Mouse (Mus musculus): ENCODE measurements around the gene Fbxo44. TPM values are rescaled to one million over a fixed set of nuclear protein-coding genes. Genes with fewer than 3 reads are reported as not detected.
A peak's percentile ranks its signal among the peaks of the same experiment; 100 is the strongest.
"Not testable (repeated sequence)": the region's sequence is repeated elsewhere in the genome, so short reads cannot be mapped to it uniquely, and the experiment has no call there.

Gene Fbxo44
- polyA plus RNA-seq (2016; fragmentation: Nextera tagmentation; extraction: Ambion mirVana): 48.0 and 86.5 TPM in 2 replicates

DNA sequence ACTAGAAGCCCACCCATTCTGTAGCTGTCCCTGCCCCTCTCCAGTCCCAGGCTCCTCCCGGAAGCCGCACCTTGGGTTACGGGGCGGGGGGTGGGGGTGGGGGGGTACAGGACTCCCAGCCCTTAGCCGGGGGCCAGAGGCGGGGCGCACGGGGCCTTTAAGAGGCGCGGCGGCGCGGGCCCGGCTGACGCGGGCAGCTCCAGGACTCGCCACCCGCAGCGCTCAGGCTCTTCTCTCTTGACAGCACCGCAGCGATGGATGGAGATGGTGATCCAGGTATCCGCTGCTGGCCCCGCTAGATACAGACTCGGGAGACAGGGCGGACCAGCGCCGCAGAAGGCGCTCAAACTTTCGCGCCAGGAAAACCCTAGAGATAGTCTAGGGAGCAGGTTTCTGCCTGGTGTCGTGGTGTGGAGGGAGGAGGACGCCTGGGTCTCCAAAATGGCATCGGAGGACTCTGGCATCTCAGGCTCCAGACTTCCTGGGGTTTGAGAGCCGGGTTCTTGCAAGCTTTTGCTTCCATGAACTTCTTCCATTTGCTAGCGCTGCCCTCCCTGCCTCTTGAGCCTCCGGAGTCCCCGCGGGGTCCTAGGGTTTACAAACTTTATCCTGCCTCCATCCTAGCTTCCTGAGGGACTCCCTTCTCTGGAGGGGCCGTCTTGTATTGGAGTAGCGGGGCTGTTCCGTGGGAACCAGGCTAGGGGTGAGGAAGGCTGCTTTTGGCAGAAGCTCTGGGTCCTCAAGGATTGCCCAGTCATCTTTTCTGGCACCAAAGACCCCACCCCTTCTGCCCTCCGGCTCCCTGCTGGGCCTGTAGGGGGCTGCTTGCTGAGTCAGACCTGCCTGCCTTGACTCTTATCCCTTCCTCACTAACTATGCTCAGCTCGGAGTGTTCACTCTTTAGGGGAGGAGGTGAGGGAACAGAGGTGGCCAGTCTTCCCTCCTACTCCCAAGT lies at the start of gene Fbxo44, which contains the start of gene Fbxo2:
Gene Fbxo44, minus strand, starts transcription at position 47 of the 955 bp plus-strand sequence.
Gene Fbxo2, plus strand, starts transcription at position 186 of the 955 bp plus-strand sequence.
- Histone ChIP-seq H3K36me3 (peaks cover 29% of the 10 kb centered on the region), H3K4me1 (replicated peaks) (peaks cover 70% of the 10 kb centered on the region), H3K9me3 (no peaks in the 10 kb centered on the region), H3K27ac (peak within 1 kb of the TSS; percentile 95), H3K4me3 (peak within 1 kb of the TSS; percentile 81), H3K27me3 (ENCODE audit: insufficient read depth, poor library complexity, severe bottlenecking) (peaks cover 64% of the 10 kb centered on the region)
- under 1% methylated on average over 43 of the region's 43 CpGs for WGBS
- peak; percentile 31 for DNase-seq (ENCODE audit: low spot score)

DNA sequence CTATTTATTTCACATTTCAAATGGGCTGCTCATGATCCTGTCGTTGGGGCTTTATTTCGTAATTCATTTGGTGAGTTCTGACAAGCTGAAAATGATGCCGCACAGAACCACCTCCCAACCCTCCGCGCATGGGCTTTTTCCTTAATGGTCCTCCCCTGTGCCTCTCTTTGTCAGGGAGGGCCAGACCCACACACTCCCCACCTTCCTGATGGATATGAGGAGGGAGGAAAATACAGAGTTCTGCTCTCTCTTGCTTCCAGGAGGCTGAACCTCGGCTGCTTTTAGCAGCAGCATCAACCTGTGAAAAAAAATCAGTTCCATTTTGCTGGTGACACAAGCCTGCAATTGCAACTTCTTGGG lies 44.6 kb upstream of the Fbxo44 start:
- Histone ChIP-seq H3K4me3 (no peak overlapping the region), H3K4me1 (replicated peaks) (peaks cover 25% of the 10 kb centered on the region), H3K9me3 (no peaks in the 10 kb centered on the region), H3K27me3 (ENCODE audit: insufficient read depth, poor library complexity, severe bottlenecking) (peaks cover 6% of the 10 kb centered on the region), H3K27ac (no peak overlapping the region), H3K36me3 (no peaks in the 10 kb centered on the region)
- WGBS: 70% methylated on average over 6 of the region's 6 CpGs
- DNase-seq (ENCODE audit: low spot score): no peak

DNA sequence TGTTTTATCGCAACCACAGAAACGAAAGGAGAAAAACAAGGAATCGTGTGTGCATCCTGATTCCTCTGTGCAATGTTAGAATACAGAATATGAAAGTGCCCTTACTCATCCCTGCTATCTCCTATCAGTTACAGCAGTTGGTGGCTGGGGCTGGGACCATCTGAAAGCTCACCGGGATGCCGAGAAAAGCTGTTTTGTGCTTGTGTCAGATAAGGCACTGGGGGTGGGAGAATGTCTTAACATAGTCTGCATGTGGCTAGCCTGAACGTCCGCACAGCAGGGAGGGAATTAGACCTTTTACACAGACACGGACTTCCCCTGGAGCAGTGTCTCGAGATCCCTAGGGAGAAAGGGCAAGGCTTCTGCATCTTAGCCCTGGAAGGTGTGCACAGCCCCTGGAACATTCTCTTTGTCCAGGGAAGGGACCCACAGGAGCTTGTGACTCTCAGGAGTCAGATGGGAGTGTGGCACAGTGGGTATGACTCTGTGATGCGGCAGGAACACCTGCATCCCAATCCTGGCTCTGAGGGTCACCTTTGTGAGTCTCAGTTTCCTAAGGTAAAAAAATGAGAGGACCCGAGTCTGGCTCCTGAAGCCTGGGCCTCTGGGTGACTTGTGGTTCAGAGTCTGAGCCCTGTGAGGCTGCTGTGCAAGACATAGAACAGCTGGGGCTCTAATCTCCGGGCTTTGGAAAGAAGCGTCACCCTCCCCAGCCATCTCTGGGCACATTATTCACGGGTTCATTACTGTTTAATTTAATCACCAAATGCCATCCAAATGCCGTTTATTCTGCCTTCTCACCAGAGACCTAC lies 44.0 kb upstream of the Fbxo44 start:
- Histone ChIP-seq H3K4me1 (replicated peaks) (peaks cover 26% of the 10 kb centered on the region), H3K9me3 (no peaks in the 10 kb centered on the region), H3K4me3 (no peak overlapping the region), H3K36me3 (no peaks in the 10 kb centered on the region), H3K27ac (0 out of 2 replicates have a peak overlapping the region, but pooled peaks have one; percentile 23), H3K27me3 (ENCODE audit: insufficient read depth, poor library complexity, severe bottlenecking) (peaks cover 11% of the 10 kb centered on the region)
- 61% methylated on average over 15 of the region's 15 CpGs for WGBS
- DNase-seq (ENCODE audit: low spot score): no peak

- no peaks in the 10 kb centered on the region for H3K9me3 ChIP-seq
- no peak overlapping the region for H3K4me3 ChIP-seq
- H3K27me3 ChIP-seq (ENCODE audit: insufficient read depth, poor library complexity, severe bottlenecking): peaks cover 18% of the 10 kb centered on the region
- no peak for DNase-seq (ENCODE audit: low spot score)
- no peak overlapping the region for H3K27ac ChIP-seq
- H3K4me1 ChIP-seq (replicated peaks): peaks cover 30% of the 10 kb centered on the region
- H3K36me3 ChIP-seq: no peaks in the 10 kb centered on the region
- 95% methylated on average over 2 of the region's 2 CpGs for WGBS
Measured at GRCm38 (mm10) chr4:148203557-148203956, 43.3 kb upstream of the Fbxo44 start.

DNA sequence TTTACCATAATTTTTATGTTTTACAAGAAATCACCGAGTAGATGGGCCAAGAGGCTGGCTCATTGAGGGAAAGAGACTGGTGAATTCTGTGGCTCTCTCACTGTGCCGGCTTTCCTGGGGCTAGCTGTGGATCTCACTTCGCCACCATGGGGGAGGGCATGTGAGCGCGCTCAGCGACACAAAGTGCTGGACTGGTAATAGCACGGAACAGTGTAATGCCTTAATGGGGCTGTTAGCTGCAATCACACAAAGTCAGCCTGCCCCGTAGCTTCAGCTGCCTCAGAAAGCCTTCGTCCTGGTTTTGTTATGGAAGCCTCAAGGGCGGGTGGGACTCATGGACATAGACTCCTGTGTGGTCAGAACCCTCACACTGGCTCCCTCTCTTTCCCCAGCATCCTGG lies 38.4 kb upstream of the Fbxo44 start:
- H3K27ac ChIP-seq: 0 out of 2 replicates have a peak overlapping the region, but pooled peaks have one; percentile 40
- no peak overlapping the region for H3K4me3 ChIP-seq
- DNase-seq (ENCODE audit: low spot score): no peak
- 49% methylated on average over 10 of the region's 10 CpGs for WGBS
- no peaks in the 10 kb centered on the region for H3K9me3 ChIP-seq
- H3K36me3 ChIP-seq: no peaks in the 10 kb centered on the region
- H3K27me3 ChIP-seq (ENCODE audit: insufficient read depth, poor library complexity, severe bottlenecking): peaks cover 31% of the 10 kb centered on the region
- 0 out of 2 replicates have a peak, but pooled peaks cover 14% of the 10 kb centered on the region for H3K4me1 ChIP-seq (replicated peaks)

GRCm38 (mm10) chr4:148194400-148194799 lies 34.1 kb upstream of the Fbxo44 start:
- Histone ChIP-seq H3K4me3 (no peak overlapping the region), H3K27ac (no peak overlapping the region), H3K36me3 (no peaks in the 10 kb centered on the region), H3K9me3 (no peaks in the 10 kb centered on the region), H3K4me1 (replicated peaks) (peaks cover 14% of the 10 kb centered on the region), H3K27me3 (ENCODE audit: insufficient read depth, poor library complexity, severe bottlenecking) (peaks cover 22% of the 10 kb centered on the region)
- no peak for DNase-seq (ENCODE audit: low spot score)

GRCm38 (mm10) chr4:148192707-148193245 lies 32.5 kb upstream of the Fbxo44 start:
- Histone ChIP-seq H3K36me3 (no peaks in the 10 kb centered on the region), H3K4me3 (0 out of 2 replicates have a peak overlapping the region, but pooled peaks have one; percentile 6), H3K4me1 (replicated peaks) (peaks cover 6% of the 10 kb centered on the region), H3K27me3 (ENCODE audit: insufficient read depth, poor library complexity, severe bottlenecking) (peaks cover 10% of the 10 kb centered on the region), H3K9me3 (no peaks in the 10 kb centered on the region), H3K27ac (no peak overlapping the region)
- 35% methylated on average over 11 of the region's 11 CpGs for WGBS
- no peak for DNase-seq (ENCODE audit: low spot score)

DNA sequence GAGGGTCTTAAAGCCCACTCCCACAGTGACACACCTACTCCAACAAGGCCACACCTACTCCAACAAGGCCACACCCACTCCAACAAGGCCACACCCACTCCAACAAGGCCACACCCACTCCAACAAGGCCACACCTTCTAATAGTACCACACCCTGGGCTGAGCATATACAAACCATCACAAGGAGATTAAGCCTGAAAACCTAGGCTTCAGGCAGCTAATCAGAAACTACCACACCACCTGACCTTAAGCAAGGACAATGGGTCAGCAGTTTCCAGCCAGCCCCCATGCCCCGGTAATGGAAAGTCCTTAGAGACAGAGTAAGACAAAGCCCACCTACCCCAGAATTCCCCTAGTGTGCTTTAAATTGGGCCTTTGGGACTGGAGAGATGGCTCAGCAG lies 28.5 kb upstream of the Fbxo44 start:
- 84% methylated on average over 1 of the region's 1 CpGs for WGBS
- H3K9me3 ChIP-seq; DNase-seq (ENCODE audit: low spot score): not testable (repeated sequence)

GRCm38 (mm10) chr4:148185819-148186218 lies 25.5 kb upstream of the Fbxo44 start:
- Histone ChIP-seq H3K9me3 (no peaks in the 10 kb centered on the region), H3K4me3 (no peak overlapping the region), H3K36me3 (no peaks in the 10 kb centered on the region), H3K27ac (no peak overlapping the region), H3K27me3 (ENCODE audit: insufficient read depth, poor library complexity, severe bottlenecking) (peaks cover 8% of the 10 kb centered on the region), H3K4me1 (replicated peaks) (peaks cover 15% of the 10 kb centered on the region)
- no peak for DNase-seq (ENCODE audit: low spot score)
- WGBS: 71% methylated on average over 4 of the region's 4 CpGs

More for the DNA sequence above, 28.5 kb upstream of the Fbxo44 start:
- peaks cover 15% of the 10 kb centered on the region for H3K4me1 ChIP-seq (replicated peaks)
- not testable (repeated sequence) for H3K27me3 ChIP-seq (ENCODE audit: insufficient read depth, poor library complexity, severe bottlenecking); H3K36me3 ChIP-seq; H3K4me3 ChIP-seq; H3K27ac ChIP-seq

- WGBS: 60% methylated on average over 9 of the region's 9 CpGs
- H3K27ac ChIP-seq: no peak overlapping the region
Measured at GRCm38 (mm10) chr4:148184564-148184963, 24.3 kb upstream of the Fbxo44 start.

GRCm38 (mm10) chr4:148182363-148182762 lies 22.1 kb upstream of the Fbxo44 start:
- H3K4me1 ChIP-seq (replicated peaks): peaks cover 30% of the 10 kb centered on the region
- WGBS: 35% methylated on average over 8 of the region's 8 CpGs
- DNase-seq (ENCODE audit: low spot score): no peak
- H3K36me3 ChIP-seq: no peaks in the 10 kb centered on the region
- H3K4me3 ChIP-seq: no peak overlapping the region
- no peak overlapping the region for H3K27ac ChIP-seq
- H3K9me3 ChIP-seq: no peaks in the 10 kb centered on the region
- peaks cover 25% of the 10 kb centered on the region for H3K27me3 ChIP-seq (ENCODE audit: insufficient read depth, poor library complexity, severe bottlenecking)

More at GRCm38 (mm10) chr4:148184564-148184963, 24.3 kb upstream of the Fbxo44 start:
- H3K9me3 ChIP-seq: no peaks in the 10 kb centered on the region
- peaks cover 8% of the 10 kb centered on the region for H3K27me3 ChIP-seq (ENCODE audit: insufficient read depth, poor library complexity, severe bottlenecking)
- DNase-seq (ENCODE audit: low spot score): no peak
- H3K4me1 ChIP-seq (replicated peaks): peaks cover 16% of the 10 kb centered on the region
- no peak overlapping the region for H3K4me3 ChIP-seq
- H3K36me3 ChIP-seq: no peaks in the 10 kb centered on the region

DNA sequence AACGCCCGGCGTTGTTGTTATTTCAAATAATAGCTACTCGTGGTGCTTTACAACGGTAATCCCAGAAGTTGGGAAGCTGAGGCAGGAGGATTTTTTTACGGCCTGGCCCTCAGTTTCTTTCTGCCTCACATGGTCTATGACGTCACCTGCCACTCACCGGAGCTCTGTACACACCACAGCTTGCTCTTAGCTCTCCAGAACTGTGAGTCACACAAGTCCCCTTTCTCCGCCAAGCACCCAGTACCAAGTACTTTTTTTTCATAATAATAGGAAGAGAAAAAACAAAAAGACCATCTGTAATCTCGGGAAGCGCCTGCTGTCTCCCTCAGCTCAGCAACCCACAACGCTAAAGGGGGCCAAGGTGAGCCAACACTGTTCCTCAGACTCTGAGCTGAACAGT lies 21.2 kb upstream of the Fbxo44 start:
- DNase-seq (ENCODE audit: low spot score): no peak
- no peaks in the 10 kb centered on the region for H3K9me3 ChIP-seq
- WGBS: 87% methylated on average over 12 of the region's 12 CpGs
- no peak overlapping the region for H3K27ac ChIP-seq
- peaks cover 32% of the 10 kb centered on the region for H3K4me1 ChIP-seq (replicated peaks)
- H3K36me3 ChIP-seq: no peaks in the 10 kb centered on the region
- H3K4me3 ChIP-seq: no peak overlapping the region
- H3K27me3 ChIP-seq (ENCODE audit: insufficient read depth, poor library complexity, severe bottlenecking): peaks cover 31% of the 10 kb centered on the region

All from hindbrain, embryonic 10.5 days (tissue).